ENCODE assay signal across 8 mouse cellular contexts in the genomic region with DNA sequence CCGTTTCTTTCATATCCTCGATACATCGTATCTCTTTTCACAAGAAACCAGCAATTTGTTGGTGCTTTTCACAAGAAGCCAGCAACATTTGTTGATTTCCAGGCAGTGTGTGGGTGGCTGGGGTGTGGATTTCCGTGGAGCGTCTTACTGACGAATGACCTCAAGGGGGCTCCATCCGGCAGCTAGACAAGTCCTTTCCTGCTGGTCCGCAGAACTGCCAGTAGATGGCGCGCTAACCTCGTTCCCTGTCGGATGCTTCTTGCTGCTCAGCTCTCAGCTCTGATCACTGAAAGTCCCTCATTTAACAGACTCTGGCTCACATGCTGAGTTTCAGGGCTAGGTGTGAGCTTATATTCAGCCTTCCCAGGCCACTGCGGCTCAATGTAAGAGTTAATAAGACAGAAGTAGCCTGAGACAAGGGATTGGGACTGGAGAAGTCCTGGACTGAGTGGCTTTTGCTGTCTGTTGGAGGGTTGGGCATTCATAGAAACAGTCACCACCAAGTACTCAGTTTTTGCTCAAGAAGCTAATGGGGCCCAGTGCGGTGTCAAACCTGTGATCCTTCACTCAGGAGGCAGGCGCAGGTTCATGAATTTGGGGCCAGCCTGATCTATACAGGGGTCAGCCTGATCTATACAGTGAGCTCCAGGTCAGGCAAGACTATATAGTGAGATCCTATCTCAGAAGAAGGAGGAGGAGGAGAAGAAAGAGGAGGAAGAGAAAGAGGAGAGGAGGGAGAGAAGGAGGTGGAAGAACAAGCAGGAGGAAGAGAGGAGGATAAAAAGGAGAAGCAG. TPM values are rescaled to one million over a fixed set of nuclear protein-coding genes. Genes with fewer than 3 reads are reported as not detected.
DNase-seq lines count a peak whose midpoint lies in the region; ATAC-seq and TF ChIP-seq lines count a peak whose summit lies in the region.

No protein-coding gene starts in this region.

- no peaks in the 10 kb centered on the region for H3K27me3 ChIP-seq in hindbrain, postnatal 0 days (ENCODE audit: insufficient read depth, low read length)

- ATAC-seq in hindbrain, postnatal 0 days: peak; percentile 88
- ATAC-seq in megakaryocyte progenitor cell, adult 5-6 weeks (replicated peaks; ENCODE audit: poor library complexity): peak; percentile 100

- H3K9ac ChIP-seq in hindbrain, postnatal 0 days (replicated peaks; ENCODE audit: low read length): no peak overlapping the region

- H3K27ac ChIP-seq in hindbrain, postnatal 0 days: no peak overlapping the region

- H3K9me3 ChIP-seq in hindbrain, postnatal 0 days (ENCODE audit: low read length): no peaks in the 10 kb centered on the region

- no peaks in the 10 kb centered on the region for H3K36me3 ChIP-seq in hindbrain, postnatal 0 days (ENCODE audit: insufficient read depth, low read length)

- no peak overlapping the region for H3K4me2 ChIP-seq in hindbrain, postnatal 0 days (ENCODE audit: low read depth, low read length)

- no peaks in the 10 kb centered on the region for H3K4me1 ChIP-seq in hindbrain, postnatal 0 days (ENCODE audit: insufficient read depth, low read length)

- peak; percentile 100 for TF ChIP-seq CTCF in hindbrain, postnatal 0 days (IDR thresholded peaks at IDR 0.05; ENCODE audit: low read depth)

- DNase-seq in R1 (ENCODE audit: low read depth, low spot score): peak; percentile 95
- peak; percentile 79 for DNase-seq in cerebellum, adult 9-11 months
- peak; percentile 68 to 83 for DNase-seq in frontal cortex, postnatal 10 days (ENCODE audit: low spot score in 2 of 2)
- peak; percentile 98 for DNase-seq in hindbrain, postnatal 0 days (ENCODE audit: low spot score)
- DNase-seq in left cerebral cortex, adult 18-20 months (ENCODE audit: low spot score in 2 of 2): peak; percentile 86 to 90
- DNase-seq in right cerebral cortex, postnatal 14 days: peak; percentile 84
- peak; percentile 94 for DNase-seq in urinary bladder, postnatal 25 days (ENCODE audit: low spot score)

- WGBS in hindbrain, postnatal 0 days: 8% methylated on average over 15 of the region's 15 CpGs

- no peak overlapping the region for H3K4me3 ChIP-seq in hindbrain, postnatal 0 days (ENCODE audit: low read length)

RNA-seq across cellular contexts. Expression of gene Tifab, which starts 19.0 kb away (rescaled TPM):
- 0.31 TPM in 1 of 2 replicates, not detected in the other for total RNA-seq in hindbrain, postnatal 0 days (2014; rRNA removed)
- 0.54 and 0.75 TPM in 2 replicates for polyA plus RNA-seq in hindbrain, postnatal 0 days (2015; fragmentation: Nextera tagmentation; extraction: Ambion mirVana)
- total RNA-seq in left cerebral cortex, adult 18-20 months (2021): 1 to 10 TPM; 1.7 to 1.9 TPM
- total RNA-seq in megakaryocyte progenitor cell, adult 5-6 weeks (2015): 81.5 and 82.6 TPM in 2 replicates
- 99.3 and 113 TPM in 2 replicates for total RNA-seq in megakaryocyte progenitor cell, adult 5-6 weeks (2017)

RNA-seq across cellular contexts. Expression of gene Neurog1, which starts 54.3 kb away (rescaled TPM):
- 0.14 and 0.42 TPM in 2 replicates for total RNA-seq in hindbrain, postnatal 0 days (2014; rRNA removed)
- 0.10 and 0.30 TPM in 2 replicates for polyA plus RNA-seq in hindbrain, postnatal 0 days (2015; fragmentation: Nextera tagmentation; extraction: Ambion mirVana)
- total RNA-seq in left cerebral cortex, adult 18-20 months (2021): under 1 TPM in 1 of 2 experiments, not detected in 1; 0.35 TPM
- total RNA-seq in megakaryocyte progenitor cell, adult 5-6 weeks (2015): not detected in 2 replicates
- not detected in 2 replicates for total RNA-seq in megakaryocyte progenitor cell, adult 5-6 weeks (2017)

Comparison
In these comparisons a context has a peak if more than half of its experiments do, and no peak if none do; other contexts are left out.
1. RNA of gene Tifab, which starts 19.0 kb away (total RNA-seq): 81.5 to 113 TPM in megakaryocyte progenitor cell, adult 5-6 weeks; 1.7 to 1.9 TPM in left cerebral cortex, adult 18-20 months and 0.31 TPM in hindbrain, postnatal 0 days; every median in the first group is over 10 times any median in the second.
2. Peak in every context shown above with its lines, with median percentiles within 50 percentile points of each other: DNase-seq.